Mouse (Mus musculus): ENCODE data around the gene Tmem212.

Gene Tmem212

DNA sequence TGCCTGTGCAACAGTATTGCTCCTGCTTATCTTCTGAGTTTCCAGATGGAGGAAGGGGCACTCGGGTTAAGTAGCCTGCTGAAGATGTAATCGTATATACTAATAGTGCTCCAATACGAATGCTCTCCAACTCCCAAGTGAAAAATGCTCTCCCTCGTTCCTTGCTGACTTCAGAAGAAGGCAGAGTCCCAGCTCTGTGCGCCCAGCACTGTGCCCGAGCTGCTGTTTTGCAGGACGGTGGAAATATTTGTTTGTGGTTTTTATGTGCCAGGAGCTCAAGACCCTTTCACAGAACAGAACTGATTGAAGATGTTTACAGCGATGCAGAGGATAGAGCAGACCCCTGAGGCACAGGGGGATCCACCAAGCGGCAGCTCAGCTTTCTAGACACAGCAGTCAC is 55.9 kb downstream of the Tmem212 start:
- no peak for DNase-seq

GRCm38 (mm10) chr3:27839795-27840194 is 56.4 kb downstream of the Tmem212 start:
- no peak for DNase-seq

GRCm38 (mm10) chr3:27839231-27839630 is 56.9 kb downstream of the Tmem212 start:
- DNase-seq, result no peak

- DNase-seq, result no peak
Measured at GRCm38 (mm10) chr3:27836297-27836696, 59.9 kb downstream of the Tmem212 start.

DNA sequence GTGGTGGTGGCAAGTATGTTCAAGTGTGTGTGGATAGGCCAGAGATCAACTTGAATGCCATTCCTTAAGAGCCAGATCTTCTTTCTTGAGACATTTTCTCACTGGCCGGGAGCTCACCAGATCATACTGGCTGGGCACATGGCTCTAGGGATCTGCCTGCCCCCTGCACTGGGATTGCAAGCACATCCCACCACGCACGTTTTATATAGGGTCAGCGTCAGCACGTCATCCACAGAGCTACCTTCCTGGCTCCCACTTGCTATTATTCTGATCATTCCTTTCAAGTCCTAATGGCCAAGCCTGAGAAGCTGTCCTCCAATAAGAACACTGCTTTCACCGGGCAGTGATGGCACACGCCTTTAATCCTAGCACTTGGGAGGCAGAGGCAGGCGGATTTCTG is 60.4 kb downstream of the Tmem212 start:
- no peak for DNase-seq

- no peak for DNase-seq
Measured at GRCm38 (mm10) chr3:27828755-27829154, 67.4 kb downstream of the Tmem212 start.

GRCm38 (mm10) chr3:27827236-27827635 is 68.9 kb downstream of the Tmem212 start:
- DNase-seq, result no peak

DNA sequence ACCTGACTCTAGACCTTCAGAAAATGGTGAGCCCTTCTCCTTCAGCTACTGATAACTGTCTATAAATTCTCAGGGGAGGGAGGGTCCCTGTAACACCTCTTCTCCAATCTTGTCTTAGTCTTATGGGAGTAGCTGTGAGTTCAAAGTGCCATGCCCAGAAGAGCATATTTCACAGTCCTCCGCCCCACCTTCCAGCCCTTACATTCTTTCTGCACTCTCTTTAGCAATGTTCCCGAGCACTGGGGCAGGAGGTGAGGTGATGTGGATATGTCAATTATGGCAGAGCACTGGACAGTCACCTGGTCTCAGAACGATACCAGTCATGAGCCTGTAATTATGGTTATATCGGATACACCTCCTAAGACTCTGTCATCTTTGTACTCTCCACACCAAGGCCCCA is 70.2 kb downstream of the Tmem212 start:
- no peak for DNase-seq
